Mouse (Mus musculus) ovary, postnatal 14 days (tissue): ENCODE data around the gene C1qtnf3.

Experiments
- DNase-seq: peaks from one replicate; pipeline ENCODE4 v3.0.0; 2022; ENCODE audit warnings: low spot score

Gene C1qtnf3

GRCm38 (mm10) chr15:10951951-10952759, at the start of gene C1qtnf3:
Gene C1qtnf3 (plus strand): TSS chr15:10952332.
- no peak for DNase-seq

- no peak for DNase-seq
These were observed 49.8 kb upstream of the C1qtnf3 start for GRCm38 (mm10) chr15:10902360-10902759.

- no peak for DNase-seq
These were observed 35.4 kb upstream of the C1qtnf3 start for GRCm38 (mm10) chr15:10916611-10917311.

GRCm38 (mm10) chr15:10917312-10917660, 34.8 kb upstream of the C1qtnf3 start:
- DNase-seq, result no peak

DNA sequence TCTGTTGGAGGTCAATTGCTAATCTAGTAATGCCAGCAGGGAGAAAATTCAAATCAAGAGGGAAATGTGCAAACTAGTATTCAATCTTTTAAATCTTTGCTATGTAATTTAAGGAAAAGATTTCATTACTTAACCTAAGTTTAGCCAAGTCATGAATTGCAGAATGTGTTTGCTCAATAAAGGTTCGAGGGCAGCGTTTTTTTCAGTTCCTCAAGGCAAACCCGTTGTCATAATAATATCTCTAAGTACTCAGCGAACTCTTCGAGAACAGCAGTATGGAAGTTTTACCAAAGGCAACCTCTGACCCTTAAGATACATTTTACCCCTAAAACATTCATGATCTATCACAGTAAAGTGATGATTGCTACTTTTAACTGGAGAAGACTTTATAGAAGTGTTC, 31.9 kb upstream of the C1qtnf3 start:
- DNase-seq, result no peak

GRCm38 (mm10) chr15:10921064-10921463, 31.1 kb upstream of the C1qtnf3 start:
- peak; percentile 5 for DNase-seq

- no peak for DNase-seq
These were observed 30.1 kb upstream of the C1qtnf3 start for GRCm38 (mm10) chr15:10922061-10922460.

- DNase-seq, result no peak
These were observed 29.6 kb upstream of the C1qtnf3 start for GRCm38 (mm10) chr15:10922570-10922969.

DNA sequence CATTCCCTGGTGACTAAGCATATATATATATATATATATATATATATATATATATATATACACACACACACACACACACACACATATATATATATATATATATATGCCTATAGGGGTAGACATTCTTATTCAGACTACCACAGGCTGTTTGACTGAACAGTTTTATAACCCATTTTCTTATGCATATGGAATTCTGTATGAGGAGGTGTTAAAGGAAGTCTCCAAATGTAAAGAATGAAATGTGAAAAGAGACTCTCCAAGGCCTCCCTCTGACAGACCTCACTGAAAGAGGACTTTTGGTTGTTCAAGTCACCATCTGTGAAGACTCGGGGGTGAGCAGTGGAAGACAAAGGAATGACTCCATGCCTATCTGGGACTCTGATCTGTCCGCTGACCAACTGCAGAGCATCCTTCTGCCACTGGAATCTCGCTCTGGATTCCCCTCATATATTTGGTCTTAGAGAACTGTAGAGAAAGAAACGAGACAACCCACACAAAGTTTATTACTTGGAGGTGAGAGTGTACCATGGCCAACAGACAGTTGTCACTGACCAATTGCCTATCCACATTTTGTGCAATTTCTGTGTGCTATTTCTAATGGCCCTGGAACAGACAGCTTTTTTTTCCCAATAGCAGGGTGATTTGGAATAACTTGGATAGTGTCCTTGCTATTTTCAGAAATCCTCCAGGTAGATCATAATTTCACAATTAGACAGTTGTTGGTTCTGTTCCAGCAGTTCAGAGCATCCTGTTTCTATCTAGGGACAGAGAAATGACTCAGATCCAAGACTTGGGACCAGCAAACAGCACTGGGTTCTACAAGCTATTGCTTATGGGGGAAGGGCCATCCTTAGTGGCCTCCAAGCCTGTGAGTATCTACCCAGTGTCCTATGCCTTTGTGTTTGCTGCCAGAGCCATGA, 28.8 kb upstream of the C1qtnf3 start:
- DNase-seq, result no peak

- no peak for DNase-seq
These were observed 24.8 kb upstream of the C1qtnf3 start for GRCm38 (mm10) chr15:10927325-10927724.

DNA sequence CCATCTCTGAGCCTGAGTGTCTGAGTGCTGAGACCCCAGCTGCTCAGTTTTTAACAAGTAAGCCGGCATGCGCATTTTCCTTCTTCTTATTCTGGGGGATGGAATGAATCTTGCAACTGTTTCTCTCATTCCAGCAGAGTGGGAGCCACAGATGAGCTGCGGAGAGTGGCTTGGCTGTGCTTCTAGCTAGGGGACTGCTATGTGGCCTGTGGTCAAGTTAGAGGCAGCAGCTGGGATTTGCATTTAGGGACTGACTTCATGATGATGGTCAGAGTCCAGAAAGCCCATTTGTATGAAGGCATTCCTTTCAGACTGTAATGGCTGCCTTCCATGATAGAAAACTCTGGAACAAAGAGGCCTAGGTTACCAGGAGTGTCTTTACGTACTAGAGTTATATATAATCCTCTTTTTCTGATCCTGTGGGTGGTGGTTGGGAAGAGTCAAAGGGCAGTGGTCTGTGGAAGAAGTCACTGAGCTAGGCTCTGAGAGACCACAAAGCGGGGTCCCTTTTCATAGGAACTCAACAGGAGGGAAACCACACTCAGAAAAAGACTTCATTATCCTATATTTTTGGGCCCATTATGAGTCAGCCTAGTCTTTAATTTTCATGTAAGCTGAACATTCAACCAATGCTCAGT, 23.4 kb upstream of the C1qtnf3 start:
- no peak for DNase-seq

DNA sequence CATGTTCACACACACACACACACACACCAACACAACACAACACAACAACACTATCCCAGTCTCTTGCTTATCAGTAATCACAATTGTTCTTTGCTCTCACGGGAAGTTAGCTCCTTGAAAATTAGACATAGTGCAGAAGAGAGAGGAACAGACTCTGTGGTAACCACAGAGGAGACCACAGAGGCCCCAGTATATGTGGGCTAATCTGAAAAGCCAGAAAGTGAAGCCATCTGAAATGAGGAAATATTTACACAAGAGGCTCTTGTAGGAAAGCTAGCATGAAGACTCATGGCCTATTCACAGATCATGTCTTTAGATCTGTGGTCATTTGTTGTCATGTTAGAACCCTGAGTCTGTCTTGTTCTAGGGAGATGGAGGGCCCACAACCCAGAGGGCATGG, 18.2 kb upstream of the C1qtnf3 start:
- DNase-seq, result no peak

DNA sequence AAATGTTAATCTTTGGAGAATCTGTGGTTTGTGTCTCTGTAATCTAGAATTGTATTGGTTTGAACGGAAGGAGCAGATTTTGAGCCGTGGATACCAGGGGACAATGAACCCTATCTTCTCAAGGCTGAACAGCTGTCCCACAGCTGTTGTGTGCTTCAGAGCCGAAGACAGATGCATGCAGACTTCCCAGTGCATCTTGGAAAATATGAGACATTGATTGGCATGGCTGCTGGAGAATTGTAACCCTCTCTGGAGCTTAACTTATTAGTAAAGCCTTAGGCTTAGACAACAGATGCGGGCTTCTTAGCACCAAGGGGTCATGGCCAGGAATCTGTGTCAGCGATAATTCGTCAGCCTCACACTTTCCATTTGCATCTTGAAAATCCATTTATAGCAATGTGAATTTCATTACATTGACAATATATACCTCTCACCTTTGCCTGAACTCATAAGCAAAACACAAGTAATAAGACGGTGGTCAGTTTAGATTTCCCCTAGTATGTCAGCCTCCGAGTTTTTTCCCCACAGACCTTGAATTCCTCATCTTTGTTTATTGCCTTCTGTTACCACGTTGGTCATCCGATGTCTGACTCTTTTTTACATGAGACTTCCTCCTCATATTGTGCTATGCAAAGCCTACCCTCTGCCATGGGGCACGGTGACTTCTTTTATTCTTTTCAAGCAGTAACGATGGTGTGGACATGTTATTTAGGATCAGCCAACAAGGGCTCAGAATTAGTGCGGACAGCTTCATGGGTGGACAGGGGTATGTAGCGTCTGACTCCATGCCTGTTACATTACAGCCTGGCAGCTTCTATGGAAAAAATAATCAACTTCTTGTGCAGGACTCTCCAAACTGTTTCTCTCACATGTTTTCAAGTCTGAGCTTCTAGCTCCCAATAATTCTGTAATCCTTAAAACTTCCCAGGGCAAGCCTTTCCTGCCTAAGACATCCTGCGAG, 11.7 kb upstream of the C1qtnf3 start:
- no peak for DNase-seq

DNA sequence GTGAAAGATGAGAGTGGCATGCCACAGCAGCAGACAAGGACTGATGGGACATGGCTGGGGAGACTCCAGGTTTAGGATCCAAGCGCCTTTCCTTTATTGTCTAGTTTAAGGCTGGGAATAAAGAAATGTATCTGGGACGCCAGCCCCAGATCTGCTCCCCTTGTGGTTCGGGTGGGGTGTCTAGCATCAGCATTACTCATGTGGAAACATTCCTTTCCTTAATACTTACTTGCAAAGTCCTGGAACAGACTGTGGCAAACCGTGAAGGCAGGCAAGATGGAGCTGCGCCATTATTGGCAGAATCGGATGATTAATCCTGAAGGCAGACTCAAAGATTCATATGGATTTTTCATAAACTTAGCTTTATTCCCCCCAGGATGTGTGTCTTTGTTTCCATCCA, 10.2 kb upstream of the C1qtnf3 start:
- DNase-seq, result no peak

DNA sequence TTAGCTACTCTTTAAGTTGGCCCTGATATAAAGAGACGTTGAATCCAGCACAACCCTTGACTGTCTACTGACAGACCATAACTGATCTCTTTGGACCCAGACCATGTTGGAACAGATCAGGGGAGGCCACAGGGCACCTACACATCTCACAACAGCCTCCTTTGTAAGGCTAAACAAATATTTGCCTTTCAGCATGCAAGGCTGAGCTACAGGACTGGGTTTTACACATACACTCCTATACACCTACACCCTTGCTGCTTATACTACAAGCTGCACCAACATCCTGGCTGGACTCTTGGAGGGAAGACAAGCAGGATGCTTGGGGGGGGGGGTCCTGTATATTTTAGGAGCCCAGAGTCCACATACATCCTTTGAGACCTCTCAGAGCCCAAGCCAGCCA, 4.3 kb upstream of the C1qtnf3 start:
- DNase-seq, result no peak

DNA sequence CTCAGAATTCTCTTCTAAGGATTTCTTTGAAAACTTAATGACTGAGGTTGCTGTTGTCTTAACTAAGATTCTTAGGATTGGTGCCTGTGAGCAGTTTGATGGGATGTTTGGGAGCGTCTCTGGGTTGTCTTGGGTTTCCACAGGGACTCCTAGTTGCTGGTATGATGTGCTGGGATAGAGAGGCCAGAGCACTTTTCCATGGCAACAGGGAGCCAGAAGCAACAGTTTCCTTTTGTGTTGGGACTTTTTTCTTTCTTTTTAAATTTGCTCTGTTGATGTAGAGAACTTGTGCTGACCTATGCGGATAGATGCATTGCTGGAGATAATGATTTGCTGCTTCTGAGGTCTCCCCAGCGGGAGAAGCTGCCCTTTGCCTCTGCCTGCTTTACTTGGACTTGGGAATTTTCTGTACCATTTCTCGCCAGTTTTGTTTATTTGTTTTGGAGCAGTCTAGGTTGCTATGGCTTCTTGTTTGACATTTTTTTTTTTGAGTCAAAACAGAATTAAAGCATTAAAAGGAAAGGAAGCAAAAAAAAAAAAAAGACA, 701 bp downstream of the C1qtnf3 start:
- no peak for DNase-seq

DNA sequence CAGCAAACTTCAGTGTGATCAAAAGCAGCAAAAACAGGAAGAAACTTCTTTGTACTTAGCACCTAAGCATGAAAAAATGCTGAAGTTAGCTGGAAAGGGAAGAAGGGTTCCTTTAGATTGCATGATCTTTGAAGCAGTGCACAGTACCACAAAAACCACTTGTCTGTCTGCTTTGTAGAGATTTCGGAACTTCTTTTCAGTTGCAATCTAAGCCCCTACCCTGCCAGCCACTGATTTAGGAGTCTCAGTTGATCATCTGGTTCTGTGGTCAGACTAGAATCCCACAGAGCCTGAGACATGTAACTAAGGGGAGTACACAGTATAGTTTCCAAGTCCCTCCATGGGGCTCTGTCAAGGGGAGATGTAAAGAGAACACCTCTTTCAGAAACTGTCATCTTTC, 1.3 kb downstream of the C1qtnf3 start:
- DNase-seq, result no peak

- DNase-seq, result no peak
These were observed 2.4 kb downstream of the C1qtnf3 start for GRCm38 (mm10) chr15:10954381-10955016.

DNA sequence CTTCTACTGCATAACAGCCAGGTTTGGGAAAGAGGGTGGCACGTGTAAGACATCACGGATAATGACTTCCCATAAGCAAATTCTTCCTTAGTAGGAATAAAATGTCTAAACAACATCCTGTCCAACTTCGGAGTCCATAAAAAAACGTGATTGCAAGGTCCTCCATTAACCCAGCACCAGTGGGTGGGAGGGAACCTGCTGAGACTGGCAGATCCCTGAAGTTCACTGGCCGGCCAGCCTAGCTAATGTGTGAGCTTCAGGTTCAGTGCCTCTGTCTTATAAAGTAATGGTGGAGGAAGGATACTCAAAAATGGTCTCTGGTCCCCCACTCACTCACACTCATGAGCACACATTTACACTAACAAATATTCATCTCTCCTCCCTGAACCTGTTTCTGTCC, 3.0 kb downstream of the C1qtnf3 start:
- DNase-seq, result no peak

DNA sequence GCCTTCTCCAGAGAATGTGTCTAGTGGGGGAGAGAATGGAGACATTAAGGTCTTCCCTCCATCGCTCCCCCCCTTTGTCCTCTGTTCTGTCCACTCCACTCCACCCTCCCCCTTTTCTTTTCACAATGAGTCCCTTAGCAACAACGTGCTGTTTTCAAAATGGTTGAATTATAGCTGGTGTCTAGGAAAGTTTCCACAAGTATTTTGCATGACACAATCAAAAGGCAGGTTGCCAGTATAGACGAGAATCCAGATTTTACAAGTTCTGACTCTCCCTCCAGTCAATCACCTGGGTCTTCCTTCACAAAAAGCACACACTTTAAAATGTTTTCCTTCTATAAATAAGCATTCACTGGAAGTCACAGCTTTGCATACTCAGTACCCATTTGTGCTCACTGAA, 4.6 kb downstream of the C1qtnf3 start:
- no peak for DNase-seq
